Mouse (Mus musculus) A20 (cell line): ENCODE results near the gene Jund.

Source experiments
- DNase-seq: peaks from one replicate; pipeline ENCODE4 v3.0.0-alpha.2; 2011; ENCODE audit warnings: low read depth, low spot score

The Jund gene

DNA sequence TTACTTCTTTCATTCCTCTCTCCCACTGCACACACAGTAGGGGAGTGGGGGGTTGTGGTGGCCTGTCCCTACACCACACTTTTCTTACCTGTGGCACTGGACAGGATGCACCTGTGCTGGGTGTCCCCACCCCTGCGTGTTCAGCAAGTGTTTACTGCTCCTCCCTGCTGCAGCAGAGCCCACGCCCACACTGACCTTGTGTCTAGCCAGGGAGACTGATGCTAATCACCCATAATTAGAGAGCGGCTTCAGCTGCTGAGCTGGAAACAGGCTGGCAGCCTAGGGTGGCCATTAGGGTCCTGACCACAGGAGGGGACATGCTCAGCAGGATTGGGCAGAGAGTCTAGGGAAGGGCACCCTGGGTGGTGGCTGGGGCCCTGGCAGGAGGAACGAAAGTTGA is 24.0 kb upstream of the Jund start:
- peak; percentile 51 for DNase-seq

DNA sequence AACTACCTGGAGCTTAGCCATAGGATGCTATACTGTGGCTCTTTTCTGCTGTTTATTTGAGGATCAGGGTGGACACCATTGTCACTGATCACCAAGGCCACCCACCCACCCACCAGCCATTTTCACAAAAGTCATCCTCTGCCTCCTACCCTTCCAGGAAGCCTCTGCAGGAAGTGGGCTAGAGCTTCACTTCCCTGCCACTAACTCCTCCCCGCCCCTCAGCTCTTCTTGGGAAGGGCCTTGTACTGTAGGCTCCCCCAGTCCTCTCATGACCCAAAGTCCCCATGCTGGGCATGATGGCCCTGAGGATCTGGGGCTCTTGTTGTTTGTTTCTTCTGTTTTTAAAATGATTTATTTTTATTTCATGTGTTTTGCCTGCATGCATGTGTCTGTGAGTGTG is 23.4 kb upstream of the Jund start:
- DNase-seq, result no peak

DNA sequence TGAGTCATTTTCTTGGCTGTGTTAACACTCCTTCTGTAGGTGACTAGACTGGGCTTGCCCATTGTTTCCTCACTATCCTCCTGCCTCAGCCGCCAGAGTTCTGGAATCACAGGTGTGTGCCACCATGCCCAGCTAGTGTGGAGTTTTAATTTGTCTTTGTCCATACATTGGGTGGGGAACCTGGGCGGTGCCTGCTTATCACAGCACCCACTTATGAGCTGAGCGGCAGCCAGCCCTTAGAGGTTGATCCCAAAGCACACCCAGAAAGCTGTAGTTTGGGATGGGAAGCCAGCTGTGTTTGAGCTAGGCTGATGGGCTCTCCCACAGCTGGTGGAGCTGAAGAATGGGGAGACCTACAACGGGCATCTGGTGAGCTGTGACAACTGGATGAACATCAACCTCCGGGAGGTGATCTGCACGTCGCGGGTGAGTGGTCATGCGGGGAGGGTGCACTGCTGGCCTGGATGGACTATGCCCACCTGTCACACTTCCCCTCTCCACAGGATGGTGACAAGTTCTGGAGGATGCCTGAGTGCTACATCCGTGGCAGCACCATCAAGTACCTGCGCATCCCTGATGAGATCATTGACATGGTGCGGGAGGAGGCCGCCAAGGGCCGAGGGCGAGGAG is 21.2 kb upstream of the Jund start:
- DNase-seq, result peak; percentile 41

DNA sequence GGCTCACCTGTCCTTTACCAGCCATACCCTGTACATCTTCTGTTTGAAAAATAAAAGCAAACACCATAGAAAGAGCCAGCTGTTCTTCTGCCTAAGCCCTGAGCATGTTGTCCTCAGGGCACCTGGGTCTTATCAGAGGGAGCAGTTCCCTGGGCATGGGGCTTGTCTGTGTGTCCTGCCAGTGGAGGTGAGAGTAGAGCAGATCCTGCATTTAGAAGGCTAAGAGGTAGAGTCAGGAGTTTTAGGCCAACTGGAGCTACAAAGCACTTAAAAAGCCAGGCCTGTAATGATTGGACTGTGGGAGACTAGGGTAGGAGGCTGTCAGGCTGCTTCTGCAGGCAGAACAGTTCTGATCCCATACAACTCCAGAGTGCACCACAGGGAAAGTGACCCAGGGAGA is 20.1 kb upstream of the Jund start:
- no peak for DNase-seq

DNA sequence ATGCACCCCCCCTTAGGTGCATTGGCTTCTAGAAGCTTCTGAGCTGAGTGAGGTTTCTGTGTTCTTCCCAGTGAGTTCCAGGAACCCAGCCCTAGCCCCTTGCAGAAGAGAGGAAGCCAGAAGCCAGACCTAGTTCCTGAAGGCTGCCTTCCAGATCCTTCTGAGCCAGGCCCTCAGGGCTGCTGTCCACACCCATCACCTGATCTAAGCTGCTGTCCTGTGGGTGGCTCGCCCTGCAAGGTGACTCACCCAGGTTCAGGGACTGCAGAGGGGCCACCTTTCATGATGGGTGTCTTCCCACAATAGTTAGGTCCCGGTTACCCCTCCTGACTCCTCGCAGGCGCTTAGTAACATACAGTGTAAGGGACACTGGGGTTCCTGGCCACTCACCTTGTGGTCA is 19.3 kb upstream of the Jund start:
- no peak for DNase-seq

DNA sequence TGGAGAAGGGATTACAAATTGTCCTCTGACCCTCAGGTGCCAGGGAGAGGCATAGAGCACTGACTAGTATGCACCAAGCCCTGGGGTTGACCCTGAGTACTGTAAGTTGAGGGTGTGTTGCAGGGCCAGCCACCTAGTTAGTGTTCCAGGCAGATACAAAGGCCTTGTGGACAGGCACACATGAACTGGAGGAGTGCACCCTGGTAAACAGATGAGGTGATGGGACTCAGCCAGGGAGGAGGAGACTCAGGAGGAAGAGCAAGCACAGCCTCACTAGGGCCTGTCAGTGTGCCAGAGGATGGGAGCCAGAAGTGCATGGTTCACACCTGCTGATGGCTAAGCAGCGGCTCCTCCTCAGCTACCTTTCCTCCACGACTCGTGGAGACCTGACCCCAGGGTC is 18.7 kb upstream of the Jund start:
- no peak for DNase-seq

DNA sequence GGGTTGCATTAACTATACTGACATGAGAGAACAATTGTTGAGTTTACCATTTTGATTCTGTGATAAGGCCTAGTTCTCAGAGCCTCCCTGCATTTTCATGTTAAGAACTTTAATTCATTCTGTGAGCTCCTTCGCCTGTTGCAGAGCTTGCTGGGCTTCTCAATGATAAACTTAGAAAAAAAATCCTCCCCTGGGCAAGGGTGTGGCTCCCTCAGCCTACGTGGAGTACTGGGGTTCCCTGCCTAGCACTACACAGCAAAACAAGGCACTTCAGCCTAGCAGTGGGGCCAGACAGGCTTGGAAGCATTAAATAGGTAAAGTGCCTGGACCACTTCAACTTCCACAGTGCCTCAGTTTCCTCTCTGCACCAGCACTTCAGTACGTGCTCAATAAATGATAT is 17.3 kb upstream of the Jund start:
- DNase-seq, result no peak

DNA sequence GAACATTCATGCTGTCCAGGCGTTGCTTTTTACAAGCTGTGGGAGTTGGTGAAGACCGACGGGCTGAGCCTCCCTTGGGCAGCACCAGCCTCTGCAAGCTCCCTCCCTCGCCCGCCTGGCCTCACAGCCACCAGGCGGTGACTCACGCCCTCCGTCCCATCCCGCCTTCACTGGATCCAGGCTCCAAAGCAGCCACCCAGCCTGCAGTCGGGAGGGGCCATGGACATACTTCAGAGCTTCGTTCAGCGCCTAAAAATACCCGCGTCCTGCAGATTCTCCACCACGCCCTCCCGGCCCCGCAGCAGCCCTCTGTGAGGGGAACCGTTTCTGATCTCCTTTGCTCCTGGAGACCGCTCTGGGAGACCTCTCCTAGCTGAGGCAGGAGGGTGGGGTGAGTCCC is 16.6 kb upstream of the Jund start:
- no peak for DNase-seq

DNA sequence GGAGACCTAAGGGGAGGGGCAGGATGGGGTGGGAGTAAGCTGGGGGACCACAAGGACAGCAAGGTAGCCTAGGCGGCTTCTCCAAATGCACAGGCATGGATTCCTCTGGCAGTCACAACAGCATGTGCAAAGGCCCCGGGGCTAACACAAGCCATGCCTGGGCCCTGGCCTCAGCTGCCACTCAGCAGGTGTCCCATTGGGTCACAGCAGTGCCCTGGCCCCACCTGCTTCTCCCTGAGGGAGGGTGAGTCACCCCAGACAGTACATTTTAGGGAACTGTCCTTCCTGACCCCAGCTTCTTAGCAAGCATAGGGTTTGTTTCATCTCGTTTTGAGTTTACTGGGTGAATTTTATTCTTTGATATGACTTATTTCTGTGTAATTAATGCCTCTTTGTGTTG is 16.1 kb upstream of the Jund start:
- DNase-seq, result peak; percentile 25

DNA sequence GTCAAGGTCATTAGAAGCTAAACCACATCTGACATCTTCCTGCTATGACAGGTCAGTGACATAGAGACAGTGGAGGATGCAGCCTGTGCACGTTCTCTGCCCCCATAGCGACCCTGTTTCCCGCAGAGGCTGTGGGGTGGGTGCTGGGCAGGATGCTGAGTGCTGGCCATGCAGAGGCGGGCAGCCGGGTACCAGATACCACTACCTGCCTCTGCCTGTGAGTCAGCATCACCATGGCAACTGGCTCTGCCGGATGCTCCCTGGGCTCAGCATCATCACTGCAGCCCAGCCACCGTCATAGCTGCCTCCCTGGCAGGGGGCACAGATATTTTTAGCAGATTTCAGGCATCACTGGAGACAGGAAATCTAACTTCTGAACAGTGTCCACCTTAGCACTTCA is 14.5 kb upstream of the Jund start:
- DNase-seq, result no peak

DNA sequence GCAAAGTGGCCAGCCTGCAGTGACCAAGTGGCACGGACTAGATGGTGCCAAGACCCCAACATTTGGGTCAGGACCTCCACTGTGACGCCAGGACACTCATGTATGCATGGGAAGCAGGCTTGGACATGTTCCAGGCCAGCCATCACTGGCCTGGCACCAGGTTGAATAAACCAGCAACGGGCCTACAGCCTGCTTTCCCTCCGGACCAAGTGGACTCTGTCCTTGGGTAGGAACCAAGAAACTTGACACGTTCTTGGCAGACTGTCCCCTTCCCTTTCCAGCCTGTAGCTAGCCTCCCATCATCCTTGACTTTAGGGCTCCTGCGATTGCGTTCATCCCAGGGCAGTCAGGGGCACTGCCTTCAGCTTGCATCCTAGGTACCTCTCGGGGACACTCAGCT is 11.2 kb upstream of the Jund start:
- no peak for DNase-seq

DNA sequence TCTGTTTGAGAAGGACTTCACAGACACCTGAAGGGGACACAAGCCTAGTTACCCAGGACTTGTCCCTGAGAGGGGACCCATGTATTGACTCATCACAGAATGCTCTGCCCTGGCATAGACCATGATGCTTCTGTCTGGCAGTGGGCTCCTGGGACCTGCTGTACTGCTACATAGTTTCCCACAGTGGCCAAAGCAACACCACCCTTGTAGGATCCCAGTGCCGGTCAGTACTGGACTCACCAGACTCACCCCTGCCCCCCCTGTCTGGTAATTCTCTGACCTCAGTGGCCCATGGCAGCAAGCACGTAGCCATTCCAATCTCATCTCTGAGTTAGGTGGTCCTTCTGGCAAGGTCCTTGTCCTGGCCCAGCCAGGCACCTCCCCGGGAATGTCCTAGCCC is 10.6 kb upstream of the Jund start:
- no peak for DNase-seq

DNA sequence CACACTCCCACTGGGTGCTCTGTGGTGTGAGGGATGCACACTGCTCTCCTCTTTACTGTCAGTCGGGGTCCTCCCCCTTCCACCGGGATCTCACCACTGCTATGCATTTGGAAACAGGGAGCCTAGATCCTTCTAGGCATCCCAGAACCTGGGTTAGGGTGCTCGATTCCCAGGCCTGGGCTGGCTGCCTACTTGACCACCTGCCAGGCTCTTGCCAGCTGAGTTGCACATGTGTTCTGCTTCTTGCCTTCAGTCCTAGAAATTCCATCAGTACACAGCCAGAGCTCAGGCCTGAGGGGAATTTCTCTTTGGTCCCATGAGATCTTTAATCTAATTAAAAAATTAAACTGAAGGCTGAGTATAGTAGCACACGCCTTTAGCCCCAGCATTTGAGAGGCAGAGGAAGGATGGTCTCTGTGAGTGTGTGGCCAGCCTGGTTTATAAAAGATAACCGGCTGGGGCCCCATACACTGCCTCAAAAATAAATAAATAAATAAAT is 8.8 kb upstream of the Jund start:
- DNase-seq, result no peak

DNA sequence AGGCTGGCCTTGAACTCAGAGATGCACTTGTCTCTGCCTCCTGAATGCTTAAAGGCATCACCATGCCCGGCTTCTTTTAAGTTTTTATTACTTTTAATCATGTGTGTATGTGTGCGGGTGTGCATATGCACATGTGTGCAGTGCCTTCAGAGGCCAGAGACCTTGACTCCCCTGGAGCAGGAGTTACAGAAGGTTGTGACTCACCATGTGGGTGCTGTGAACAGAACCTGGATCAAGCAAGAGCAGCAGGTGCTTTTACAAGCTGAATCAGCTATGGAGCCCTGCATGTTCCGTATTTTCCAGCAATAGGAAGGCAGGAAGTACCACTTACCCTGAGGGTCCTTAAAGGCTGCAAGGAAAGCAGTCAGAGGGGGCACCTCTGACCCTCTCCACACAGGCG is 7.5 kb upstream of the Jund start:
- DNase-seq, result no peak

DNA sequence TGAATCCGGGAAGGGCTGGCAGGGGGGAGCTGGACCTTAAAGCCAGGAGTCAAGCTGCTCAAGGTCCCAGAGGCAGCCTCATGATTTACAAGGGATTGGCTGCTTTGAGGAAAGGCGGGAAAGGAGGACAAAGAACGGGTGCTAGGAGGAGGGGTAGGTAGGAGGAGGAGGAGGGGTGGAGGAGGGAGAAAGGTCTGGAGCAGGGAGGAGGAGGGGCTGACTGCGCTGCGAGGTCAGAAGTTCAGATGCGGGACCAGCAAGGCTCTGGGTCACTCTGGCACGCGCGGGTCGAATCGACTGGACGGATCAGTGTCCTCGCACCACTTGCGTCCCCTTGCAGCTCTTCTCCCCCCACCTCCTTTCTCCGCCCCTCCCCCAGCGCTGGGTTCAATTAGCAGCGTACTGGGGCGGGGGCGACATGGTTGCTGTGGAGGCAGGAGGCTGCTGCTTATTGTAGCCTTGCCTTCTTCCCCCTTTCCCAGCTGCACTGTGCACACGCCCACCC is 7.0 kb upstream of the Jund start:
- DNase-seq, result no peak

DNA sequence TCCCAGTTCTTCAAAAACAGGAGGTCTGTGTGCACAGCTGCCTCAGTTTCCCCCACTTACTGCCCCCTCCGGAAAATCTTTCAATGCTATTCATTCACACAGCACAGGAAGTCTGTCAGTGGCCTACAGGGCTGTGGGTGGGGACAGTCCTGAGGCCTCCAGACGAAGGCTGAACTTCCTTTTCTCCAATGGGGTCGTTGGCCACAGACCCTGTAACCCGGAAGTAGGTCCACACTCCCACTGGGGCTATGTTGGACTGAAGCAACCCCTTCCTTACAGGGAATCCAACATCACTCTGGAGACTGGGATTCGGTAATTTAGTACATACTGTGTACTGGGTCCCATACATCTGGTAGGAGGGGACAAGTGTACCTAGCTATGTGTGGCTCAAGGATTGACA is 5.1 kb upstream of the Jund start:
- peak; percentile 69 for DNase-seq

DNA sequence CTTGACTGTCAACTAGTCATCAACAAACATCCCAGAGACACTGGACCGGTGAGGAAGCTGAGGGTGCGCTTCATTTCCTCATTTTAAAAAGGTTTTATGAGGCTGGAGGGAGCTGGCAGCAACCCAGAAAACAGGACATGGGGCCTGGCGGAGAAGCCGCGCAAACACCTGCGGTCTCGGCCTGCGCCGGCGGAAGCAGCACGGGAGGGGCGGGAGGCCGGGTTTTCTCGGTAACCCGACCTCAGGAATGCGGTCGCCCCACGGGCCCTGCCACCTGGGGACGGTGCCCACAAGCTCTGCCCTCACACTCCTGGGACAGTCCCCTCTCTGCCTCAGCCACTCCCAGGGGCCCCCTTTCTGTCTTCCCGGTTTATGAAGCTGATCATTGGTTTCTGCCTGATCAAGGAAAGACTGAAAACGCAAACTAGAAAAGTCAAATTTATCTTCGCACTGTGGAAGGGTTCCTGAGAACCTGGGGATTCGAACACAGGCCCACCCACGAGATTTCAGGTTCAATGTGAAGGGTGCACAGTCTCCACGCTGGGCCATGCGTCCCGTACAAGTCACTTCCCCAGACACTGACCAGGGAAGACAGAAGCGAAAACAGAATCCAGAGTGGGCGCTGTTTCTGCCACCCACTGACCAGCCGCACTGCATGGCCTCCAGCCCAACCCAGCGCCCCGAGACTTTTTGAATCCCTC is 3.3 kb upstream of the Jund start:
- DNase-seq, result peak; percentile 94

DNA sequence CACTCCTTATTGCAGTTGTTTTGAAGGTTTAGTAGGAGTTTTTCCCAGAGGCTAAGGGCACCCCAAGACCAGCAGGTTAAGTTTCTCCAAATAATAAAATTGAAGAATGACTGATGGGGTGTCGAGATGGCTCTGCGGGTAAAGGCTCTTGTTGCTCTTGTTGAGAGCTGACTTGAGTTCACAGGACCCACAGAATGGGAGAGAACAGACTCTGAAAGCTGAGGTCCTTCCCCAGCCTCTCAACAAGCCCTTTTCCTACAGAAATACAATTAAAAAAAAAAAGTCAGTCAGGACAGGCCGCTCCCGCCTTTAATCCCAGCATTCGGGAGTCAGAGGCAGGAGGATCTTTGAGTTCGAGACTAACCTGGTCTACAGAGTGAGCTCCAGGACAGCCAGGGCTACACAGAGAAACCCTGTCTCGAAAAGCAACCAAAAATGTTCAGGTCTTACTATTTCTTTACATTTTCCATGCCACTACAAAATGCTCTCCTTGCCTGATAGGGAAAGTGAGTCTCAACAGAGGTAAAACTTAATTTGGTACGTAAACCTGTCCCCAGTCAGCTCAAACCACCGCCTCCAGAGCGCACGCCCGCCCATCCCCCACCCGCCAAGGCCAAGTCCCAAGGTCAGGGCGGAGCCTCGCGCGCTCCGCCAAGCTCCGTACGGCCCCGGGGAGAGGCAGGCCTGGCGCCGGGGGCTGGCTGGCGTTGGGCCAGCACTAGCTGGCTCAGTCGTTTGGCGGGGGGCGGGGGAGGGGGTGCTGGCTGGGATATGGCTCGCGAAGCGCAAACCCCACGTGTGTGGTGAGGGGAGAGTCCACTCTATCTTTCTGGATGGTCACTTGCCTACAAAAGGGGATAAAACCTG is 2.5 kb upstream of the Jund start:
- peak; percentile 95 for DNase-seq

DNA sequence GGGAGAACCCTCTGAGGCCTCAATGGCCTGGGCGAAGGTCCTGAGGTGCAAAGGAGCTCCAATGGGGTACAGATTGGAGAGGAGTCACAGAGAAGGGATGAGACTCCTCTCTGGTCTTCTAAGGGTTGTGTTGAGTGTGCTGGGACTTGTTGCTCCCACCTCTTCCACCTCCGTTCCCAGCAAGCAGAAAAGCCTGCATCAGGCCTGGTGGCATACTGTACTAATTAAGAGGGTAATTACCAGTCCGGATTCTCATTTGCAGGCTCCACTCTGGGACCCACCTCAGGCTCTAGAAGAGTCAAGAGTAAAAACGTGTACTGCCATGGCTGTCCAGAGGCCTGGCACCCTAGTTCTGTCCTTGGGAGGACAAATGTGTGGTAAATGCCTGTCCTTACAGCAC is 1.8 kb upstream of the Jund start:
- peak; percentile 67 for DNase-seq

DNA sequence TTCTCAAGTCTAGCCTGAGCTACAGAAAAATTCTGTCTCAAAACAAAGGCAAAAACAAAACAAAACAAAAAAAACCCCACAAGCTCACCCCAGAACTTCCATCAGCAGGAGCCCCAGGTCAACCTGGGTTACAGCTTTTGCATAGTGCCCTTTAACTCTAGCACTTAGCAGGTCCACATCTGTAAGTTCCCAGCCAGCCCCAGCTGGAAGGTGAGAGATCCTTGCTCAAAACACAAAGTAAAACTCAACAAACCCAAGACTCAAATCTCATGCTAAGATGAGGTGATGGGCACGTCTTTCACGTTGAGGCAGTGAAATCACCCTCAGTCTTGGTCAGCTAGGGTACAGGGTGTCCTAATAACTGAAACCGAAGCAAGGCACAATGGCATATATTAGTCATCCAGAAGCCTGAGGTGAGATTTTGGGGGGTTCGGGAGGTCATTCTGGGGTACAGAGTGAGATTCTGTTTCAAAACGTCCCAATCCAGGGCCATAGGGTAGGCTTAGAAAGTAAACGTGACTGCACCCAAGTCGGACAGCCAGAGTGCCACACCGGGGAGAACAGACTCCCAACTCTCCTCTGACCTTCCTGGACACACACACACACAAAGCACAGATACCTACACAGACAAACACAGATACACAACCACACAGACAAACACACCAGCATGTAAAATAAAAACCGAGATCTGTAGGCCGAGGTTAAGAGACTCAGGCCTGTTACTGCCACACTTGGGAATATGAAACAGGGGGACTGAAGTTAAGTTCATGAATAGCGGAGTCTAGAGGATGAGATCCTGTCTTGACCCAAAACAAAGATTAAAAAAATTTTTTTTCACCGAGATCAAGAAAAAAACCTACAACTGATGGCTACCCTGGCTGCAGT is 1.1 kb upstream of the Jund start:
- DNase-seq, result peak; percentile 77

DNA sequence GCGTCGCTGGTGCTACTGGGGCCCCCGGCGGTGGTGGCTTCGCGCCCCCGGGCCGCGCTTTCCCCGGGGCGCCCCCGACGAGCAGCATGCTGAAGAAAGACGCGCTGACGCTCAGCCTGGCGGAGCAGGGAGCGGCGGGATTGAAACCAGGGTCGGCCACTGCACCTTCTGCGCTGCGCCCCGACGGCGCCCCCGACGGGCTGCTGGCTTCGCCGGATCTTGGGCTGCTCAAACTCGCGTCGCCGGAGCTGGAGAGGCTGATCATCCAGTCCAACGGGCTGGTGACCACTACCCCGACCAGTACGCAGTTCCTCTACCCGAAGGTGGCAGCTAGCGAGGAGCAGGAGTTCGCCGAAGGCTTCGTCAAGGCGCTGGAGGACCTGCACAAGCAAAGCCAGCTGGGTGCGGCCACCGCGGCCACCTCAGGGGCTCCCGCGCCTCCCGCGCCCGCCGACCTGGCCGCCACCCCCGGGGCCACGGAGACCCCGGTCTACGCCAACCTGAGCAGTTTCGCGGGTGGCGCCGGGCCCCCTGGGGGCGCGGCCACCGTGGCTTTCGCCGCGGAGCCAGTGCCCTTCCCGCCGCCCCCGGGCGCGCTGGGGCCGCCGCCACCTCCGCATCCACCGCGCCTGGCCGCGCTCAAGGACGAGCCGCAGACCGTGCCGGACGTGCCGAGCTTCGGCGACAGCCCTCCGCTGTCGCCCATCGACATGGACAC is 526 bp downstream of the Jund start:
- DNase-seq, result no peak
